Mouse (Mus musculus): ENCODE measurements around the gene Zbtb7b.
A peak's percentile ranks its signal among the peaks of the same experiment; 100 is the strongest.

The Zbtb7b gene

GRCm38 (mm10) chr3:89349869-89350501 is 44.6 kb downstream of the Zbtb7b start, which contains the start of gene Adam15:
TSS of gene Adam15 (minus strand) at chr3:89349996.
- TF ChIP-seq POU5F1 (IDR thresholded peaks at IDR 0.05; ENCODE audit: borderline replicate concordance, low read length), result no peak
- TF ChIP-seq CTCF (conservative IDR thresholded peaks at IDR 0.05; ENCODE audit: low read length), result no peak
- no peak for TF ChIP-seq NANOG (IDR thresholded peaks at IDR 0.05; ENCODE audit: borderline replicate concordance, low read length)
- H3K27me3 ChIP-seq (ENCODE audit: insufficient read depth, low read length), result peaks cover 69% of the 10 kb centered on the region
- H3K9me3 ChIP-seq (ENCODE audit: low read length), result no peaks in the 10 kb centered on the region
- peaks cover 29% of the 10 kb centered on the region for H3K36me3 ChIP-seq (ENCODE audit: insufficient read depth, low read length)
- H3K4me1 ChIP-seq (replicated peaks; ENCODE audit: low read depth, low read length), result peaks cover 51% of the 10 kb centered on the region
- peak within 1 kb of the TSS; percentile 93 for H3K4me3 ChIP-seq (replicated peaks; ENCODE audit: low read length)

GRCm38 (mm10) chr3:89348911-89349868 is 45.4 kb downstream of the Zbtb7b start:
- TF ChIP-seq NANOG (IDR thresholded peaks at IDR 0.05; ENCODE audit: borderline replicate concordance, low read length), result no peak
- no peak for TF ChIP-seq POU5F1 (IDR thresholded peaks at IDR 0.05; ENCODE audit: borderline replicate concordance, low read length)
- no peak for TF ChIP-seq CTCF (conservative IDR thresholded peaks at IDR 0.05; ENCODE audit: low read length)
- H3K9me3 ChIP-seq (ENCODE audit: low read length), result no peaks in the 10 kb centered on the region
- H3K4me1 ChIP-seq (replicated peaks; ENCODE audit: low read depth, low read length), result peaks cover 44% of the 10 kb centered on the region
- H3K4me3 ChIP-seq (replicated peaks; ENCODE audit: low read length), result peak overlapping the region; percentile 93
- H3K27me3 ChIP-seq (ENCODE audit: insufficient read depth, low read length), result peaks cover 67% of the 10 kb centered on the region
- peaks cover 37% of the 10 kb centered on the region for H3K36me3 ChIP-seq (ENCODE audit: insufficient read depth, low read length)

GRCm38 (mm10) chr3:89347916-89348315 is 46.7 kb downstream of the Zbtb7b start:
- no peak overlapping the region for H3K4me3 ChIP-seq (replicated peaks; ENCODE audit: low read length)

GRCm38 (mm10) chr3:89346815-89347540 is 47.6 kb downstream of the Zbtb7b start:
- Histone ChIP-seq H3K4me1 (replicated peaks; ENCODE audit: low read depth, low read length) (peaks cover 30% of the 10 kb centered on the region), H3K4me3 (replicated peaks; ENCODE audit: low read length) (no peak overlapping the region), H3K36me3 (ENCODE audit: insufficient read depth, low read length) (peaks cover 59% of the 10 kb centered on the region), H3K9me3 (ENCODE audit: low read length) (no peaks in the 10 kb centered on the region), H3K27me3 (ENCODE audit: insufficient read depth, low read length) (peaks cover 45% of the 10 kb centered on the region)
- TF ChIP-seq NANOG (IDR thresholded peaks at IDR 0.05; ENCODE audit: borderline replicate concordance, low read length) (no peak), POU5F1 (IDR thresholded peaks at IDR 0.05; ENCODE audit: borderline replicate concordance, low read length) (no peak), CTCF (conservative IDR thresholded peaks at IDR 0.05; ENCODE audit: low read length) (no peak)

More at GRCm38 (mm10) chr3:89347916-89348315, 46.7 kb downstream of the Zbtb7b start:
- Histone ChIP-seq H3K4me1 (replicated peaks; ENCODE audit: low read depth, low read length) (peaks cover 33% of the 10 kb centered on the region), H3K27me3 (ENCODE audit: insufficient read depth, low read length) (peaks cover 55% of the 10 kb centered on the region), H3K36me3 (ENCODE audit: insufficient read depth, low read length) (peaks cover 50% of the 10 kb centered on the region), H3K9me3 (ENCODE audit: low read length) (no peaks in the 10 kb centered on the region)
- TF ChIP-seq POU5F1 (IDR thresholded peaks at IDR 0.05; ENCODE audit: borderline replicate concordance, low read length) (no peak), NANOG (IDR thresholded peaks at IDR 0.05; ENCODE audit: borderline replicate concordance, low read length) (no peak), CTCF (conservative IDR thresholded peaks at IDR 0.05; ENCODE audit: low read length) (no peak)

GRCm38 (mm10) chr3:89343279-89343678 is 51.3 kb downstream of the Zbtb7b start:
- no peak overlapping the region for H3K4me3 ChIP-seq (replicated peaks; ENCODE audit: low read length)

GRCm38 (mm10) chr3:89341794-89342193 is 52.8 kb downstream of the Zbtb7b start:
- H3K36me3 ChIP-seq (ENCODE audit: insufficient read depth, low read length), result peaks cover 59% of the 10 kb centered on the region
- peaks cover 2% of the 10 kb centered on the region; the same call in 1 of the 2 replicates for H3K27me3 ChIP-seq (ENCODE audit: insufficient read depth, low read length)
- no peak overlapping the region for H3K4me3 ChIP-seq (replicated peaks; ENCODE audit: low read length)
- no peak for TF ChIP-seq POU5F1 (IDR thresholded peaks at IDR 0.05; ENCODE audit: borderline replicate concordance, low read length)
- TF ChIP-seq NANOG (IDR thresholded peaks at IDR 0.05; ENCODE audit: borderline replicate concordance, low read length), result no peak
- no peak for TF ChIP-seq CTCF (conservative IDR thresholded peaks at IDR 0.05; ENCODE audit: low read length)
- H3K9me3 ChIP-seq (ENCODE audit: low read length), result no peaks in the 10 kb centered on the region
- peaks cover 39% of the 10 kb centered on the region for H3K4me1 ChIP-seq (replicated peaks; ENCODE audit: low read depth, low read length)

More at GRCm38 (mm10) chr3:89343279-89343678, 51.3 kb downstream of the Zbtb7b start:
- TF ChIP-seq CTCF (conservative IDR thresholded peaks at IDR 0.05; ENCODE audit: low read length) (no peak), POU5F1 (IDR thresholded peaks at IDR 0.05; ENCODE audit: borderline replicate concordance, low read length) (no peak), NANOG (IDR thresholded peaks at IDR 0.05; ENCODE audit: borderline replicate concordance, low read length) (no peak)
- Histone ChIP-seq H3K36me3 (ENCODE audit: insufficient read depth, low read length) (peaks cover 72% of the 10 kb centered on the region), H3K4me1 (replicated peaks; ENCODE audit: low read depth, low read length) (peaks cover 37% of the 10 kb centered on the region), H3K9me3 (ENCODE audit: low read length) (no peaks in the 10 kb centered on the region), H3K27me3 (ENCODE audit: insufficient read depth, low read length) (peaks cover 15% of the 10 kb centered on the region)

- Histone ChIP-seq H3K4me1 (replicated peaks; ENCODE audit: low read depth, low read length) (peaks cover 51% of the 10 kb centered on the region), H3K9me3 (ENCODE audit: low read length) (no peaks in the 10 kb centered on the region), H3K4me3 (replicated peaks; ENCODE audit: low read length) (peak overlapping the region; percentile 72), H3K36me3 (ENCODE audit: insufficient read depth, low read length) (peaks cover 49% of the 10 kb centered on the region), H3K27me3 (ENCODE audit: insufficient read depth, low read length) (no peaks in the 10 kb centered on the region)
- no peak for TF ChIP-seq POU5F1 (IDR thresholded peaks at IDR 0.05; ENCODE audit: borderline replicate concordance, low read length)
- TF ChIP-seq CTCF (conservative IDR thresholded peaks at IDR 0.05; ENCODE audit: low read length), result peak; percentile 92
Measured at GRCm38 (mm10) chr3:89340465-89340864, 54.1 kb downstream of the Zbtb7b start.

GRCm38 (mm10) chr3:89339416-89339815 is 55.2 kb downstream of the Zbtb7b start:
- peaks cover 49% of the 10 kb centered on the region for H3K36me3 ChIP-seq (ENCODE audit: insufficient read depth, low read length)
- H3K4me1 ChIP-seq (replicated peaks; ENCODE audit: low read depth, low read length), result peaks cover 59% of the 10 kb centered on the region
- H3K27me3 ChIP-seq (ENCODE audit: insufficient read depth, low read length), result peaks cover 9% of the 10 kb centered on the region
- no peaks in the 10 kb centered on the region for H3K9me3 ChIP-seq (ENCODE audit: low read length)
- TF ChIP-seq POU5F1 (IDR thresholded peaks at IDR 0.05; ENCODE audit: borderline replicate concordance, low read length), result no peak
- peak; percentile 100 for TF ChIP-seq CTCF (conservative IDR thresholded peaks at IDR 0.05; ENCODE audit: low read length)
- no peak for TF ChIP-seq NANOG (IDR thresholded peaks at IDR 0.05; ENCODE audit: borderline replicate concordance, low read length)
- H3K4me3 ChIP-seq (replicated peaks; ENCODE audit: low read length), result peak overlapping the region; percentile 88

Measured in E14TG2a.4 (cell line).